Mouse (Mus musculus) kidney, adult 2 months (tissue): ENCODE results near the gene Cadm2.

Experiments
- CTCF ChIP-seq: fragments of 200-500 bp; conservative IDR thresholded peaks from 2 replicates; pipeline ENCODE4 v1.5.1; 2011; ENCODE audit warnings: low read depth, mild to moderate bottlenecking, control low read depth, low read length, moderate library complexity, mixed read lengths; ENCODE audit not compliant: insufficient read depth, insufficient read length
- POLR2A ChIP-seq: fragments of 200-500 bp; IDR thresholded peaks from one replicate; pipeline ENCODE4 v1.6.1; 2011; ENCODE audit warnings: low read depth, low read length, control low read depth

- TF ChIP-seq CTCF (no peak), POLR2A (no peak)
These were observed 728.3 kb downstream of the Cadm2 start for GRCm38 (mm10) chr16:66892359-66892758.
